Mouse (Mus musculus) thymus, adult 2 months (tissue): ENCODE measurements at regions not wholly inside any gene's neighbourhood (a gene's known extent, or its start where the extent isn't known, plus 50 kb on each side); places are given as distances from the start of the nearest gene placed in this dataset.

Source experiments
- CTCF ChIP-seq: fragments of 200-500 bp; IDR thresholded peaks from 2 replicates; pipeline ENCODE4 v1.5.1; 2012; ENCODE audit warnings: mild to moderate bottlenecking, control low read depth, low read length, moderate library complexity, borderline replicate concordance; ENCODE audit not compliant: control insufficient read depth, poor library complexity, insufficient read depth; ENCODE audit errors: extremely low read depth
- POLR2A ChIP-seq: fragments of 200-500 bp; IDR thresholded peaks from 2 replicates; pipeline ENCODE4 v1.6.1; 2012; ENCODE audit warnings: mild to moderate bottlenecking, low read length, control low read depth, moderate library complexity; ENCODE audit not compliant: control insufficient read depth, poor library complexity, insufficient read depth; ENCODE audit errors: extremely low read depth

- TF ChIP-seq CTCF (no peak), POLR2A (no peak)
These were observed 145.5 kb downstream of the Tsen15 start for GRCm38 (mm10) chr1:152241026-152241425.
